Mouse (Mus musculus) thymus, postnatal 4 days (tissue): ENCODE data around the gene Gm5346.
"Not testable (repeated sequence)": the region's sequence is repeated elsewhere in the genome, so short reads cannot be mapped to it uniquely, and the experiment has no call there.

Experiments used
- DNase-seq: peaks from one replicate; pipeline ENCODE4 v3.0.0; 2021

Gm5346 gene

DNA sequence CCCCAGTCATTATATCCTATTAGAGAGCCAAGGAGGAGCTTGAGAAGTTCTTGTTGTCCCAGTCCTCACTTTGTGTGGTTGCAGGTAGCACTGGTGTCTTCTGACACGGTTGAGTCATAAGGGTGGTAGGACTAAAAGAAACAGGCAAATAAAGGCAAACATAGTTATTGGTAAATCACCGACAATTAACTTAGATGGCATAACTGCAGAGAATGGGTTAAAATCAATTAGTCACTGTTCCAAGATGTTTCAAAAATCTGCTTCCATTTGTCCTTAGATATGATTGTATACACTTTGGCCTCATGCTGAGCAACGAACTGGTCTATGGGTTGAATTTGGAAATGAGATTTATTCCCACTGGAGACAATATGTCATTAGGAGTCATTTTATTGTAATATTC lies at the start of gene Gm5346:
Gm5346 (minus strand) TSS at position 101 of the 400 bp plus-strand sequence.
- no peak for DNase-seq

GRCm38 (mm10) chr8:43616046-43616445 lies 11.0 kb downstream of the Gm5346 start:
- DNase-seq: no peak

DNA sequence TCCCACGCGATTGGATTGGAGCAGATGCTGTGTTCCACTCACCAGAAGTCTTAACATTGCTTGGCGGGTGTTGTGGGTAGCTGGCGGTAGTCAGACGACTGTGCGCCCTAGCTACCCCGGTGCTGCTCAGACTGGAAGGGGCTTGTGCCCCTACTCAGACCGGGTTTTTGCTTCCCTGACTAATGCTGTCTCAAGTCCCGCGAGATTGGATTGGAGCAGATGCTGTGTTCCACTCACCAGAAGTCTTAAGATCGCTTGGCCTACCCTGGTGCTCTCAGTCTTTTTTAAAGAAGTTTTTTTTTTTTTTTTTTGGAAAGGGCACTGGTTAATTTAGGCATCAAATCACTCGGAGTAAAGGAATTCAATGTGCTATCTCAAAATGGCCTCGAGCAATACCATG lies 23.4 kb downstream of the Gm5346 start:
- not testable (repeated sequence) for DNase-seq

GRCm38 (mm10) chr8:43603166-43603565 lies 23.9 kb downstream of the Gm5346 start:
- DNase-seq: not testable (repeated sequence)

GRCm38 (mm10) chr8:43576607-43577006 lies 50.5 kb downstream of the Gm5346 start, which contains the start of gene Adam26a:
Gene Adam26a (minus strand): TSS chr8:43576707.
- not testable (repeated sequence) for DNase-seq
